Mouse (Mus musculus): ENCODE data around the gene P2rx3. TPM values are rescaled to one million over a fixed set of nuclear protein-coding genes. Genes with fewer than 3 reads are reported as not detected.

P2rx3 gene
- total RNA-seq, 2 experiments from 2014 or later: 1.0 to 1.4 TPM

- DNase-seq: no peak
- intact Hi-C loops (cut with DNase I): no loop called here
These were observed 37.6 kb downstream of the P2rx3 start for GRCm38 (mm10) chr2:84999486-85000181.

DNA sequence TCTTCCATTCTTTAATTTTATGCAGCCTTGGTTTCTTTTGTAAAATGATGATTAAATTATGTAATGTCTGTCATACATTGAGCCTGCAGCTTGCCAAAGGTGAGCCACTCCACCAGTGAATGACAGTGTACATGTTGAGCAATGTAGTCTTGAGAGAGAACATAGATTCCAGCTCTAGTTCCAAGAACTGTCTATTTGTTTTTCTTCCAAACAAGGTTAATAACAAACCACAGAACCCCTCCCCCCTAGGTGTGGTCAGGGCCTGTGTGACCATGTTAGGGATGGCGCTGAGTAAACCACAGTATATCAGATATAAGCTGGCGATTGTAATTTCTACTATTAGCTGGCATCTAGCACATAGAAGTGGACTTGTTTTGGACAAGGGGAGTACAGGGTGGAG is 40.9 kb downstream of the P2rx3 start:
- DNase-seq: no peak
- intact Hi-C loops (cut with DNase I): no loop called here

DNA sequence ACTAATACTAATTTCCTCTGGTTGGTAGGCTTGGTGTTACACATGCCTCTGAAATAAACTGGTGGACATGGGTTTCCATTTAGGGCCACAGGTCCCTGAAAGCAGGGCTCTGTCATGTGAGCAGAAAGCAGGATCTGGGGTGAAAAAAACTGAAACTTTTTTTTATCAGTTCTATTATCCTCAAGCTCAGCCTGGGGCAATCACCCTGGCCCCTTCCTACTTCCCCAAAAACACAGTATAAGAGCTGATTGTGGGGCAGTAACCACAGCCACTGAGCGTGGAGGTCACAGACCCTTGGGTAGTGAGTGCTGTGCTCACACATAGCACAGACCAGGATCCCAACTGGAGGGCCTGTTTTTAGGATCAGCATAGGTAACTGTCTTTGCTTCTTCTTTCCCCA is 49.3 kb downstream of the P2rx3 start, which contains the start of gene Prg3:
TSS of gene Prg3 (plus strand) at position 286 of the 400 bp plus-strand sequence.
- intact Hi-C loops (cut with DNase I): no loop called here

GRCm38 (mm10) chr2:84980188-84980587 is 57.1 kb downstream of the P2rx3 start, which contains the start of gene Prg2:
Prg2 (plus strand) TSS chr2:84980461.
- intact Hi-C loops (cut with DNase I): no loop called here
- no peak for DNase-seq

More for the DNA sequence above, 49.3 kb downstream of the P2rx3 start, which contains the start of gene Prg3:
- DNase-seq: no peak

DNA sequence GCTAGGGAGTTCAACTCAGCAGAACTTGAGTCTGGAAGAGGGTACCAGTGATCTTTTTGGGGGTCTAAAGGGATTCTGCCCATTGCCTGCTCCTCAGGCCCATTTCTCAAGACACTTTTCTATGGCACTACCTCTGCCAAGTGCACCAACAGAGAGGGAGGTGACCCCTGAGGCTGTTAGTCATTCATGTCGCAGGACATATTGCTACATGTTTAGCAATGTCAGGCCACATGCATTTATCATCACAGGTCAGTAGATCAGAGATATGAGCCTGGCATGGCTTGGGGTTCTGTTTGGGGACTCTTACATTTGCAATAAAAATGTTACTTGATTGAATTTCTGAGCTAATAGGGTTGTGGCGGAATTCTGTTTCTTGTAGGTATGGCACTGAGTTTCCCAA is 61.7 kb downstream of the P2rx3 start:
- DNase-seq: no peak
- intact Hi-C loops (cut with DNase I): no loop called here

- intact Hi-C loops (cut with DNase I): no loop called here
- no peak for DNase-seq
These were observed 69.8 kb downstream of the P2rx3 start for GRCm38 (mm10) chr2:84967318-84967991.

GRCm38 (mm10) chr2:84964111-84964801 is 73.0 kb downstream of the P2rx3 start:
- intact Hi-C loops (cut with DNase I): no loop called here

GRCm38 (mm10) chr2:84962906-84963507 is 74.3 kb downstream of the P2rx3 start:
- intact Hi-C loops (cut with DNase I): no loop called here
- no peak for DNase-seq

More at GRCm38 (mm10) chr2:84964111-84964801, 73.0 kb downstream of the P2rx3 start:
- DNase-seq: no peak

- no peak for DNase-seq
- intact Hi-C loops (cut with DNase I): no loop called here
These were observed 75.4 kb downstream of the P2rx3 start for GRCm38 (mm10) chr2:84961901-84962300.

DNA sequence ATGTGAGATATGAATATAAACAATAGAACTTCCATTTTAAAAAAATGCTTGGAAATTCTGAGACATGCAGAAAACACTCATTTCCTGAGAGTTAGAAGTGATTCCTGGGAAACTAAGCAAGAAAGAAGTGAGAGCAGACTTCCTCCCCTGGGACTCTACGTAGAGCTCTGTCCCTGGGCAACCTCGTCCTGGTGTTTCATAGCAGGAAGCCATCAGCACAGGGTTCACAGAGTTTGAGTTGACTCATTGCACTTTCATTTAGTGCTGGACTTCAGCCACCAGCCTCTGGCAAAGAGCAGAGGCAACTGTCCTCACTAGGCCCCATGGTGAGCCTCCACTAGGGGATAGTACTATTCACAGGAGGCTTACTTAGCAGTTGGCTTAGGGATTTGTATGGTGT is 76.0 kb downstream of the P2rx3 start:
- intact Hi-C loops (cut with DNase I): no loop called here
- DNase-seq: no peak

- intact Hi-C loops (cut with DNase I): no loop called here
- DNase-seq: no peak
These were observed 78.5 kb downstream of the P2rx3 start for GRCm38 (mm10) chr2:84958588-84959264.

- peak; percentile 43 for DNase-seq
- intact Hi-C loops (cut with DNase I): no loop called here
These were observed 81.0 kb downstream of the P2rx3 start for GRCm38 (mm10) chr2:84956274-84956673.

DNA sequence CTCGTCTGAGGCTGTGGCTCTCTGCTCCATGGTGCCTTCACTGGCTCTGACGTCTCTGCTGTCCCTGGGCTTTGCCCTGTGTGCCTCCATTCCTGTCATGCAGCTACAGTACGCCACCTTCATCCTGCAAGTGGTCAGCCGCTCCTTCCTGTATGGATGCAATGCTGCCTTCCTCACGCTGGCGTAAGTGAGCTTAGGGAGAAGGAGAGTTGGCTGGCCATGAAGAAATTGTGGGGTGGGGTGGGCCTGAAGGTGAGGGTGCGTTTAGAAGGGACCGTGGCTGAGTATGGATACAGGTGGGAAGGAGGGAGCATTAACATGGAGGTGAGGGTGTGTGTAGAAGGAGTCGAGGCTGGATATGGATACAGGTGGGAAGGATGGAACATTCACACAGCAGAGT is 81.8 kb downstream of the P2rx3 start:
- intact Hi-C loops (cut with DNase I): no loop called here
- no peak for DNase-seq

DNA sequence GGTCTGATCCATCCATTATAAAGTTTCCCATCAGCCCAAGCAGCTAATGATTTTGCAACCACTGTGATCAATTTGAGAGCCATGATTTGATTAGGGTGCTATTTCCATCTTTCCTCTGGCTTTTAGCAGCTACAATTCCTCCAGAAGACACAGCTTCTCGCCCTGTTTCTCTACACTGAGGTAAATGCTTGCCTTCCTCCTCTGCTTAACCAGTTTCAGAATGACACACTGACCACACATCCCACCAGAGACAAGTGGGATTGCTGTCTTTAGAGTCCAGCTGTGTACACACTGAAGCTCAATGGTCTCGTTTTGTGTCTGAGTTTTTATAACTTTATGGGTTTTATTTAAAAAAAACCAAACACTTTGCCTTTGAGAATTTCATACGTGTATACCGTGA is 84.6 kb downstream of the P2rx3 start:
- intact Hi-C loops (cut with DNase I): no loop called here

GRCm38 (mm10) chr2:84952251-84952650 is 85.0 kb downstream of the P2rx3 start:
- DNase-seq: no peak
- intact Hi-C loops (cut with DNase I): no loop called here

More for the DNA sequence above, 84.6 kb downstream of the P2rx3 start:
- no peak for DNase-seq

DNA sequence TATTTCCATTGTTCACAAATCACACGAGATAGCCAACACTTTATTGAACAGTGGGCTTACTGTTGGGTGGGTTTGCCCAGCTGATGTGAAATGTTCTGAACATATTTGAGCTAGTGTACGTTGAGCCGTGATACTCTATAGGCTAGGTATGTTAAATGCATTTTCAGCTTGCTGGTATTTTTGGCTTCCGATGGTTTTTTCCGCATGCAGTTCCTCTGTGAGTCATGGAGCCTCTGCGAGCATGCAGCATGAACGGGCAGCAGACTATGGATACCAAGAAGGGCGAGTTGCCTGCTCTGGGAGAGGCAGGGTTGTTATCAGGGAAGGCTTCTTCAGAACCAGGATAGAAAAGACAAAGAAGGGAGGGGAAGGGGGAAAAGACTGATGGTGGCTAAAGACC is 86.2 kb downstream of the P2rx3 start:
- DNase-seq: no peak
- intact Hi-C loops (cut with DNase I): no loop called here

DNA sequence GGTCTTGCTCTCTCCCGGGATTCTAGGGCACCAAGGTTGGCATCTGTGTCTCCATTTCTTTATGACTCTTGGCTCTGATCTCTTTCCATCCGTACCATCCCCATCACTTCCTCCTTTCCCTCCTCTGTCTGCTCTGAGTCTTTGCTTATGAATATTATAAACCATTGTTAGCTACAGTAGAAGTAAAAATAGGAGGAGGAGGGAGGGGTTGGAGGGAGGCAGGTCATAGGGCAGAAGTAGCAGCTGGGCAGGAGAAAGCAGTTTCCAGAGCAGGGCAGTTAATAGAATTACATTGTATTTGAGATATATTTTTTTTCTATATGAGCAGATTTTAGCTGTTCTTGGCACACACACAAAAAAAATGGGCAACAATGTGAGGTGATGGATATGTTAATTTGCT is 88.5 kb downstream of the P2rx3 start:
- DNase-seq: no peak

More for the DNA sequence above, 88.5 kb downstream of the P2rx3 start:
- intact Hi-C loops (cut with DNase I): no loop called here

Data from left cerebral cortex, postnatal 4 days (tissue).